Mouse (Mus musculus) kidney, postnatal 36 days (tissue): Measurements from ENCODE around the gene Hsd17b6.
"Not testable (repeated sequence)": the region's sequence is repeated elsewhere in the genome, so short reads cannot be mapped to it uniquely, and the experiment has no call there.

Experiments used
- DNase-seq, 2 experiments: peaks; one replicate each; pipeline ENCODE4 v3.0.0; 2021 to 2022; ENCODE audit warnings: mixed read lengths in 2 of 2

Hsd17b6 gene

DNA sequence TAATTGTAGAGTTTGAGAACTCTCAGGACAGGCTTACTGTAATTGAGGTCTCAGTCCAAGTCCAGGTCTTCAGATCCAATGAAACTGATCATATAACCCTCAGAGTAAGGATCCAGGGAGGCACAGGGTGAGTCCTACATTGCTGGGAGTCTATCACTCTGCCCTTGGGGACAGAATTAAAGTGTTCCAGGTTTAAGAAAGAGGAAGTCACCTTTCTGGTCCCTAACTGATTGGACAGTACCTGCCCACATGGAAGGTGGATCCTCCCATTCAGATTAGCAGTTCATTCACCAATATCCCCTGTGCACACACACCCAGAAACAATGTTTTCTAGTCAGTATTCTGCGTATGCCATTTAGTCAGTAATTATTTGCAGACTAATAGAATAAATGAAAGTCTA lies at the start of gene Hsd17b6:
Gene Hsd17b6, minus strand, starts transcription at position 166 of the 400 bp plus-strand sequence.
- no peak for DNase-seq

DNA sequence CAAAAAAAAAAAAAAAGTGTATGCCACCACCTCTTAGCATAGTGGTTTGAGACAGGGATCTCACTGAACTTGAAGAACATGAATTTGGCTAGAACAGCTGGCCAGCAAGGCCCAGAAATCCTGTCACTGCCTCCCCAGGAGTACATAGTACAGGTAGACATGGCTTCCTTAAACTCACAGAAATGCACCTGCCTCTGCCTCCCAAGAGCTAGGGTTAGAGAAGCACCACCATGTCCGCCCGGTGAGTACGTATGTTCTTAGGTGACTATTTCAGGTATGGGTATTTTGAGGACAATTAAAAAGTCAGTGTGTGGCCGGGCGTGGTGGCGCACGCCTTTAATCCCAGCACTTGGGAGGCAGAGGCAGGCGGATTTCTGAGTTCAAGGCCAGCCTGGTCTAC lies 45.6 kb upstream of the Hsd17b6 start:
- no peak for DNase-seq

DNA sequence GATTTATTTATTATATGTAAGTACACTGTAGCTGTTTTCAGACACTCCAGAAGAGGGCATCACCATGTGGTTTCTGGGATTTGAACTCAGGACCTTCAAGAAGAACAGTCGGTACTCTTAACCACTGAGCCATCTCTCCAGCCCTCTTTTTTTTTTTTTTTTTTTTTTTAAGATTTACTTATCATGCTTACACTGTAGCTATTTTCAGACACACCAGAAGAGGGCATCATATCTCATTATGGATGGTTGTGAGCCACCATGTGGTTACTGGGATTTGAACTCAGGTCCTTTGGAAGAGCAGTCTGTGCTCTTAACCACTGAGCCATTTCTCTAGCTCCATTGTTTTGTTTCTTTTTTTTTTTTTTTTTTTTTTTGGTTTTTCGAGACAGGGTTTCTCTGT lies 44.7 kb upstream of the Hsd17b6 start:
- not testable (repeated sequence) for DNase-seq

- no peak for DNase-seq
Measured at GRCm38 (mm10) chr10:128051589-128051988, 44.2 kb upstream of the Hsd17b6 start.

DNA sequence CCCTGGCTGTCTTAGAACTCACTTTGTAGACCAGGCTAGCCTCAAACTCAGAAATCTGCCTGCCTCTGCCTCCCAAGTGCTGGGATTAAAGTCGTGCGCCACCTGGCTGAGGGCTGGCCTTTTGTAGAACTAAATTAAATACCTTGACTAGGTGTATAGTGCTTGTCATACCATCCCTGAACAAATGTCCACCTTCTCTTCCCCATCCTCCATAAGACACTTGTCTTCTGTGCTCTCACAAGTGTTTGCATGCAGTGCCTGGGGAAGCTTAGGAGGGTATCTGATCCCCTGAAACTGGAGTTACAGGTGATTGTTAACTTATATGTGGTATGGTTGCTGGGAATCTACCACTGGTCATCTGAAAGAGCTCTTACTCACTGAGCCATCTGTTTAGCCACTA lies 42.9 kb upstream of the Hsd17b6 start:
- no peak for DNase-seq

- no peak for DNase-seq
Measured at GRCm38 (mm10) chr10:128049741-128050140, 42.3 kb upstream of the Hsd17b6 start.

DNA sequence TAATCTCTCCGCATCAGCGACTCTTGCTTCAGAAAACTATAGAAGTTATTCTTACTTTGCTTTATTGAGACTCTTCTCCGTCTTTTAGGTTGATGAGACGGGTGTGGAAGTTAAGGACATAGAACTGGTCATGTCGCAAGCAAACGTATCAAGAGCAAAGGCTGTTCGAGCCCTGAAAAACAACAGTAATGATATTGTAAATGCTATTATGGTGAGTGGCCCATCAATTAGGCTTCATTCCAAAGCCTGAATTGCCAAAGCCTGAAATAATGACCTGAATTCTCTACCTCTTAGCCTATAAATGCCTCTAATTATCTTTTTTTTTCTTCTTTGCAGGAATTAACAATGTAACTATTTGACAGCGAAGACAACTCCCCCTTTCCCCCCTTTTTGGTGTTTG lies 40.7 kb upstream of the Hsd17b6 start:
- DNase-seq = no peak

DNA sequence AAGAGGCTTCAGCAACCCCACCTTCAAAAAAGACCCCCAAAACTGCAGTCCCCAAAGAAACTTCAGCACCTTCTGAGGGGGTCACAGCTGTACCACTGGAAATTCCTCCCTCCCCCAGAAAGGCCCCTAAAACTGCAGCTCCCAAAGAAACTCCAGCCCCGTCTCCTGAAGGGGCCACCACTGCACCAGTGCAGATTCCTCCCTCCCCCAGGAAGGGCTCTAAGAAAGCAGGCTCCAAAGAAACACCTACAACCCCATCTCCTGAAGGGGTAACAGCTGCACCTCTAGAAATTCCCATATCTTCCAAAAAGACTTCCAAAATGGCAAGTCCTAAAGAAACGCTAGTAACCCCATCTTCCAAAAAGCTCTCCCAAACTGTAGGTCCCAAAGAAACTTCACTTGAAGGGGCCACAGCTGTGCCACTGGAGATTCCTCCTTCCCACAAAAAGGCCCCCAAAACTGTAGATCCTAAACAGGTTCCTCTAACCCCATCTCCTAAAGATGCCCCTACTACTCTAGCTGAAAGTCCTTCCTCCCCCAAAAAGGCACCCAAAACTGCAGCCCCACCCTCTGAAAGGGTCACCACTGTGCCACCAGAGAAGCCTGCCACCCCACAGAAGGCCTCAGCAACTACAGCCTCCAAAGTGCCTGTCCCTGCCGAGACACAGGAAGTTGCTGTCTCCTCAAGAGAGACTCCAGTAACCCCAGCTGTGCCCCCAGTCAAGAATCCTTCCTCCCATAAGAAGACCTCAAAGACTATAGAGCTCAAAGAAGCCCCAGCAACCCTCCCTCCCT lies 35.8 kb upstream of the Hsd17b6 start:
- no peak for DNase-seq

DNA sequence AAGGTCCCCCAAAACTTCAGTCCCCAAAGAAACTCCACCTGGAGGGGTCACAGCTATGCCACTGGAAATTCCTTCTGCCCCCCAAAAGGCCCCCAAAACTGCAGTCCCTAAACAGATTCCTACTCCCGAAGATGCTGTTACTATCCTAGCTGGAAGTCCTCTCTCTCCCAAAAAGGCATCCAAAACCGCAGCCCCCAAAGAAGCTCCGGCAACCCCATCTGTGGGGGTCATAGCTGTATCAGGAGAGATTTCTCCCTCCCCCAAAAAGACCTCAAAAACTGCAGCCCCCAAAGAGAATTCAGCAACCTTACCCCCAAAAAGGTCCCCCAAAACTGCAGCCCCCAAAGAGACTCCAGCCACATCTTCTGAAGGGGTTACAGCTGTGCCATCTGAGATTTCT lies 35.1 kb upstream of the Hsd17b6 start:
- DNase-seq = no peak

DNA sequence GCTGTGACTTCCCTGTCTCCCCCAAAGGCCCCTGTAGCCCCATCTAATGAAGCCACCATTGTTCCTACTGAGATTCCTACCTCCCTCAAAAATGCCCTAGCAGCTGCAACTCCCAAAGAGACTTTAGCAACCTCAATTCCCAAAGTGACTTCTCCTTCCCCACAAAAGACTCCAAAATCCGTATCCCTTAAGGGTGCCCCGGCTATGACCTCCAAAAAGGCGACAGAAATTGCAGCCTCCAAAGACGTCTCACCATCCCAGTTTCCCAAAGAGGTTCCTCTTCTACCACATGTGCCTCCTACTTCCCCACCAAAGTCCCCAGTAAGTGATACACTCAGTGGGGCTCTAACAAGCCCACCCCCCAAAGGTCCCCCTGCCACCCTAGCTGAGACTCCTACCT lies 34.2 kb upstream of the Hsd17b6 start:
- no peak for DNase-seq

DNA sequence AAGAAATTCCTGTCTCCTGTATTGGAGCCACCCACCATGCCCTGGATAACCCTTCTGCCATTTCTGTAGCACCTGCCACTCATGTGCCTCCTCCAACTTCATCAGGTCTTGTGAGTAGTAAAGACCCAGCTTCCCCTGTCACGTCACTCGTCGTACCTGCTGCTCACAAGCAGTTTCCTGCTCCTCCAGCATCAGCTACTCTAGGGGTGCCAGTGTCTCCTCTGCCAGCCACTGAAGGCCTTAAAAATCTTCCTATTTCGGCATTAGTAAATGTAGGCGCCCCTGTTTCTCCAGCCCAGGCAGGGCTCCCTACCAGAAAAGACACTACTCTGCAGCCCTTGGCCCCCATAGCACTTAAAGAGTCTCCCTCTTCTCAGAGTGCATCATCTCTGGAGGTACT lies 32.9 kb upstream of the Hsd17b6 start:
- DNase-seq = no peak

DNA sequence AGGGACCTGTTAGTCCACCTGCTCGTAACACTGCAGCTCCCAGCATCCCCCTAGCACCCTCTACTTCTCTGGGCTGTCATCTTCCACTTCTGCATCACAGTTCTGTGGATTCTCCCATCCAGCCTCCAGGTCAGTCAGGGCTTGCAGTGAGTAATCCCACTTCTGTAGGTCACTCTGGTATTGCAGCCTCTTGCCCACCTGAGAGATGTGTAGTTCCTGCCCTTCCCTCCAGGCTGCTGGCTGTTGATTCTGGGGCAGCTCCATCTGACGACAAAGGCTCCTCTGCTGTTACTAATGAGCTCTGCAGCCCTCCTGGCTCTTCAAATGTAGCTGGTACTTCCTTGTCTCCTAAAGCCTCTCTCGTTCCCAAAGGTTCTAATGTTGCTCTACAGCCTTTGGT lies 32.4 kb upstream of the Hsd17b6 start:
- DNase-seq = no peak

- DNase-seq = no peak
Measured at GRCm38 (mm10) chr10:128039167-128039566, 31.8 kb upstream of the Hsd17b6 start.

GRCm38 (mm10) chr10:128037921-128038320 lies 30.5 kb upstream of the Hsd17b6 start:
- no peak for DNase-seq

DNA sequence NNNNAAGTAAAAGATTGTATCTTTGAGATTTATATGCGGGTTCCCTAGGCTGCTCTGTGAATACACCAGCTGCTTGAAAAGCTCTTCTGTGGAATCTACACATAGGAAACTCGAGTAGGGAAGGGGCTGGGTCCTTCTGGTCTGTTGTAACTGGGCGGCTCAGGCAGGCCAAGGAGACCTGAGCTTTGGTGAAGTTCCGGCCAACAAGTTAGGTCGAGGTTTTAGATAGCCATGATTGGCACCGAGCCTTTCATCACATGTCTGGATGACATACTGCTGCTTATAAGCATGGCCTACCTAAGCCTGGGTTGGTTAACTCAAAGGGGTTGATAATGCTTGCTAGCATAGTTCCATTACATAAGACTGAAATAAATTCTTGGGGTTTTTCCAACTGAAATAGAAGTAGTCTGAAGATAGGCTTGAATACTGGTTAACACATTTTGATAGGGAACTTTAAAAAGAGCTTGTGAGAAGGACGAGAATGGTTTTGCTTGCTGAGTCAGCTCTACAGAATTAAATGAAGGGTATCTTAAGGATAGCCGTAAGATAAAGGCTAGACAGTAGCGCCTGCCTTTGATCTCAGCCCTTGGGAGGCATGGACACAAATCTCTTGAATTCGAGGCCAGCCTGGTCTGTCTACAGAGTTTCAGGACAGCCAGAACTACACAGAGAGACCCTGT lies 29.5 kb upstream of the Hsd17b6 start:
- DNase-seq = peak; percentile 69 to 70

- DNase-seq = no peak
Measured at GRCm38 (mm10) chr10:128030860-128031259, 23.4 kb upstream of the Hsd17b6 start.

DNA sequence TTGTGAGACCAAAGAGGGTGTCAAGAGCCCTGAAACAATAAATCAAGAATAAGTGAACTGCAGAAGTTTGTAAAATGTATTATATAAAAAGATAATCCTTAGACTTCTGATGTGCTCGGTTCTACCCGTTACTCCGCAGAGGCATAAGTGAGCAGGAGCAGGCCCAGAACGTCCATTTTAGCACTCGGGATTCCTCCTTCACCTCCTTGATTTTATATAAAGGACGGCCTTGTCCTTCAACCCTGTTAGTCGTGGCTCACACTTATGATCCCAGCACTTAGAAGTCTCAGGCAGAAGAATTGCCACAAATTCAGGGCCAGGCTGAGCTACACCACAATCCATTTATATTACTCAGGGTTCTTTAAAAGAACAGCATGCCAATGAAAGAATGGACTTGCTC lies 22.5 kb upstream of the Hsd17b6 start:
- no peak for DNase-seq

- DNase-seq = no peak
Measured at GRCm38 (mm10) chr10:128023496-128023895, 16.1 kb upstream of the Hsd17b6 start.

GRCm38 (mm10) chr10:128022196-128022595 lies 14.8 kb upstream of the Hsd17b6 start:
- no peak for DNase-seq

- peak; percentile 88 to 90 for DNase-seq
Measured at GRCm38 (mm10) chr10:128015068-128015934, 7.9 kb upstream of the Hsd17b6 start, which contains the start of gene Prim1. Gene Prim1 (plus strand): TSS chr10:128015168.

- no peak for DNase-seq
Measured at GRCm38 (mm10) chr10:128009735-128010134, 2.3 kb upstream of the Hsd17b6 start.

DNA sequence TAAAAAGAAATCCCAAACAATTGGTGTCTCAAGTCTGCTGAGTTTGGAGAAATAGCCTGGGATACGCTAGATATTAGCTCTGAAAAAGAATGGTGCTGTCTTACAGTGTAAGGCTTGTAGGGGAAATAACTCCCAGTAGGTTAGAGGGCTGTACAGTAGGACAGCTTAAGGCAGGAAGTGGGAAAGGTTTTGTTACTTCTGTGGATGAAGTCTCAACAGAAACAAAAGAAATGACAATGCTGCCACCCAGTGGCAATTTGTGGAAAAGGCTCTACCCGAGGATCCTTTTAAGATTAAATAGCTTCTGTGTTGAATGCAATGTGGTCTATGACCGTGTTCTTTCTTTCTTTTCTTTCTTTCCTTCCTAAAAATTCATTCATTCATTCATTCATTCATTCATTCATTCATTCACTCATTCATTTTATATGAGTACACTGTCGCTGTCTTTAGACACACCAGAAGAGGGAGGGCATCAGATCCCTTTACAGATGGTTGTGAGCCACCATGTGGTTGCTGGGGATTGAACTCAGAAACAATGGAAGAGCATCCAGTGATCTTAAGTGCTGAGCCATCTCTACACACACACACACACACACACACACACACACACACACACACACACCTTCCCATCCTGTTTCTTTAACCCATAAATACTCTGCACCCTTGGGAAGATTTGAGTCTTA lies 937 bp upstream of the Hsd17b6 start:
- DNase-seq = peak; percentile 76 to 87

GRCm38 (mm10) chr10:128005479-128005878 lies 1.9 kb downstream of the Hsd17b6 start:
- no peak for DNase-seq
